Mouse (Mus musculus) heart, embryonic 12.5 days (tissue): Measurements from ENCODE around the gene Csnk1g2. TPM values are rescaled to one million over a fixed set of nuclear protein-coding genes. Genes with fewer than 3 reads are reported as not detected.
A peak's percentile ranks its signal among the peaks of the same experiment; 100 is the strongest.
"Not testable (repeated sequence)": the region's sequence is repeated elsewhere in the genome, so short reads cannot be mapped to it uniquely, and the experiment has no call there.

Source experiments
- ATAC-seq: fragments of 200-750 bp; cut with Nextera tagmentation; 2 replicates; pipeline ENCODE4 v1.8.0; 2017; ENCODE audit warnings: moderate TSS enrichment, moderate library complexity; ENCODE audit not compliant: insufficient number of reproducible peaks, low FRiP score
- H3K27ac ChIP-seq: fragments of 300-500 bp; sonication (generic); 2 replicates; pipeline ENCODE4 v1.5.1; 2016; ENCODE audit warnings: mild to moderate bottlenecking, moderate library complexity; ENCODE audit not compliant: poor library complexity, severe bottlenecking
- H3K27me3 ChIP-seq: fragments of 300-500 bp; sonication (generic); replicated peaks from 2 replicates; pipeline ENCODE4 v1.6.1; 2016; ENCODE audit warnings: mild to moderate bottlenecking, moderate library complexity
- H3K36me3 ChIP-seq: fragments of 300-500 bp; sonication (generic); 2 replicates; pipeline ENCODE4 v1.6.1; 2016; ENCODE audit warnings: mild to moderate bottlenecking, moderate library complexity
- H3K4me1 ChIP-seq: fragments of 300-500 bp; sonication (generic); replicated peaks from 2 replicates; pipeline ENCODE4 v1.6.1; 2016; ENCODE audit warnings: mild to moderate bottlenecking
- H3K4me2 ChIP-seq: fragments of 300-500 bp; sonication (generic); 2 replicates; pipeline ENCODE4 v1.6.1; 2016; ENCODE audit warnings: mild to moderate bottlenecking, moderate library complexity
- H3K4me3 ChIP-seq: fragments of 300-500 bp; sonication (generic); 2 replicates; pipeline ENCODE4 v1.5.1; 2016; ENCODE audit warnings: mild to moderate bottlenecking
- H3K9ac ChIP-seq: fragments of 300-500 bp; sonication (generic); 2 replicates; pipeline ENCODE4 v1.6.1; 2016; ENCODE audit warnings: mild to moderate bottlenecking, moderate library complexity
- H3K9me3 ChIP-seq: fragments of 300-500 bp; sonication (generic); replicated peaks from 2 replicates; pipeline ENCODE4 v1.6.1; 2016; ENCODE audit warnings: mild to moderate bottlenecking, moderate library complexity
- WGBS: fragments of 180-500 bp; shearing (Covaris S2); methylation state at CpG from one replicate; pipeline ENCODE4 v1.1.7; 2016; 5-methylcytosine and 5-hydroxymethylcytosine counted together
- polyA plus RNA-seq: library from polyadenylated mRNA; unstranded; fragments of >200 nt; fragmentation: Nextera tagmentation; extraction: Ambion mirVana; gene quantifications from 2 replicates; pipeline ENCODE4 v1.2.1, GENCODE M21; 2016

The Csnk1g2 gene
- polyA plus RNA-seq, 1 experiment from 2014 or later, result 131 TPM

GRCm38 (mm10) chr10:80604001-80604509 lies 18.6 kb upstream of the Csnk1g2 start:
- WGBS, result 77% methylated on average over 7 of the region's 7 CpGs
- Histone ChIP-seq H3K9ac (peak overlapping the region; percentile 81), H3K4me1 (peaks cover 23% of the 10 kb centered on the region), H3K9me3 (no peaks in the 10 kb centered on the region), H3K4me2 (peak overlapping the region; percentile 93), H3K27ac (peak overlapping the region; percentile 76; the same call in 1 of the 2 replicates), H3K36me3 (peaks cover 31% of the 10 kb centered on the region), H3K27me3 (no peaks in the 10 kb centered on the region), H3K4me3 (peak overlapping the region; percentile 74)
- peak; percentile 72 for ATAC-seq

GRCm38 (mm10) chr10:80604988-80605387 lies 17.6 kb upstream of the Csnk1g2 start:
- no peaks in the 10 kb centered on the region for H3K9me3 ChIP-seq
- peaks cover 41% of the 10 kb centered on the region for H3K36me3 ChIP-seq
- peaks cover 23% of the 10 kb centered on the region for H3K4me1 ChIP-seq
- H3K4me3 ChIP-seq, result no peak overlapping the region
- WGBS, result 81% methylated on average over 2 of the region's 2 CpGs
- ATAC-seq, result no peak
- no peak overlapping the region for H3K4me2 ChIP-seq
- H3K9ac ChIP-seq, result no peak overlapping the region
- no peaks in the 10 kb centered on the region for H3K27me3 ChIP-seq
- no peak overlapping the region for H3K27ac ChIP-seq

GRCm38 (mm10) chr10:80605721-80606120 lies 16.9 kb upstream of the Csnk1g2 start, which contains the start of gene Gm49322:
Gm49322 (plus strand) TSS chr10:80606021.
- 69% methylated on average over 2 of the region's 4 CpGs for WGBS
- H3K4me3 ChIP-seq, H3K27ac ChIP-seq, H3K9ac ChIP-seq, H3K4me2 ChIP-seq, H3K27me3 ChIP-seq, ATAC-seq, H3K9me3 ChIP-seq: not testable (repeated sequence)
- Histone ChIP-seq H3K36me3 (peaks cover 47% of the 10 kb centered on the region), H3K4me1 (peaks cover 23% of the 10 kb centered on the region)

GRCm38 (mm10) chr10:80606306-80606705 lies 16.3 kb upstream of the Csnk1g2 start:
- no peaks in the 10 kb centered on the region for H3K9me3 ChIP-seq
- 89% methylated on average over 23 of the region's 23 CpGs for WGBS
- H3K4me1 ChIP-seq, result peaks cover 23% of the 10 kb centered on the region
- H3K4me3 ChIP-seq, result no peak overlapping the region
- peaks cover 47% of the 10 kb centered on the region for H3K36me3 ChIP-seq
- no peak overlapping the region for H3K4me2 ChIP-seq
- no peak overlapping the region for H3K9ac ChIP-seq
- no peak overlapping the region for H3K27ac ChIP-seq
- ATAC-seq, result no peak
- H3K27me3 ChIP-seq, result no peaks in the 10 kb centered on the region

GRCm38 (mm10) chr10:80606737-80607350 lies 15.8 kb upstream of the Csnk1g2 start:
- WGBS, result 93% methylated on average over 34 of the region's 34 CpGs
- Histone ChIP-seq H3K4me3 (no peak overlapping the region), H3K27me3 (no peaks in the 10 kb centered on the region), H3K9me3 (no peaks in the 10 kb centered on the region), H3K4me1 (peaks cover 23% of the 10 kb centered on the region), H3K4me2 (no peak overlapping the region), H3K36me3 (peaks cover 51% of the 10 kb centered on the region), H3K9ac (no peak overlapping the region), H3K27ac (no peak overlapping the region)
- no peak for ATAC-seq

GRCm38 (mm10) chr10:80608435-80608834 lies 14.2 kb upstream of the Csnk1g2 start:
- 77% methylated on average over 3 of the region's 3 CpGs for WGBS

GRCm38 (mm10) chr10:80609269-80609924 lies 13.2 kb upstream of the Csnk1g2 start:
- no peaks in the 10 kb centered on the region for H3K27me3 ChIP-seq
- H3K4me3 ChIP-seq, result no peak overlapping the region
- 84% methylated on average over 10 of the region's 10 CpGs for WGBS
- H3K9me3 ChIP-seq, result no peaks in the 10 kb centered on the region
- H3K4me2 ChIP-seq, result no peak overlapping the region
- peaks cover 72% of the 10 kb centered on the region for H3K36me3 ChIP-seq
- no peak overlapping the region for H3K9ac ChIP-seq
- H3K27ac ChIP-seq, result no peak overlapping the region
- ATAC-seq, result no peak
- peaks cover 6% of the 10 kb centered on the region for H3K4me1 ChIP-seq

More at GRCm38 (mm10) chr10:80608435-80608834, 14.2 kb upstream of the Csnk1g2 start:
- ATAC-seq, result no peak
- no peak overlapping the region for H3K4me3 ChIP-seq
- no peaks in the 10 kb centered on the region for H3K27me3 ChIP-seq
- no peak overlapping the region for H3K27ac ChIP-seq
- peaks cover 16% of the 10 kb centered on the region for H3K4me1 ChIP-seq
- H3K9me3 ChIP-seq, result no peaks in the 10 kb centered on the region
- no peak overlapping the region for H3K9ac ChIP-seq
- H3K4me2 ChIP-seq, result no peak overlapping the region
- H3K36me3 ChIP-seq, result peaks cover 64% of the 10 kb centered on the region

GRCm38 (mm10) chr10:80610116-80610785 lies 12.4 kb upstream of the Csnk1g2 start:
- WGBS, result 89% methylated on average over 9 of the region's 9 CpGs
- Histone ChIP-seq H3K27me3 (no peaks in the 10 kb centered on the region), H3K4me3 (no peak overlapping the region), H3K27ac (no peak overlapping the region), H3K4me2 (no peak overlapping the region), H3K9ac (no peak overlapping the region), H3K9me3 (no peaks in the 10 kb centered on the region), H3K4me1 (no peaks in the 10 kb centered on the region), H3K36me3 (peaks cover 80% of the 10 kb centered on the region)
- ATAC-seq, result no peak

- peaks cover 87% of the 10 kb centered on the region for H3K36me3 ChIP-seq
- H3K4me2 ChIP-seq, result no peak overlapping the region
- H3K27ac ChIP-seq, result no peak overlapping the region
- no peaks in the 10 kb centered on the region for H3K4me1 ChIP-seq
- H3K4me3 ChIP-seq, result no peak overlapping the region
- no peaks in the 10 kb centered on the region for H3K9me3 ChIP-seq
- ATAC-seq, result 0 out of 2 replicates have a peak, but pooled peaks have one; percentile 8
- WGBS, result 66% methylated on average over 4 of the region's 4 CpGs
- no peaks in the 10 kb centered on the region for H3K27me3 ChIP-seq
- no peak overlapping the region for H3K9ac ChIP-seq
Measured at GRCm38 (mm10) chr10:80611024-80611423, 11.6 kb upstream of the Csnk1g2 start.

- H3K9ac ChIP-seq, result no peak overlapping the region
- H3K4me3 ChIP-seq, result no peak overlapping the region
- 96% methylated on average over 3 of the region's 3 CpGs for WGBS
- H3K9me3 ChIP-seq, result no peaks in the 10 kb centered on the region
- H3K4me1 ChIP-seq, result no peaks in the 10 kb centered on the region
- H3K36me3 ChIP-seq, result peaks cover 83% of the 10 kb centered on the region
- H3K27ac ChIP-seq, result no peak overlapping the region
- no peak for ATAC-seq
- no peaks in the 10 kb centered on the region for H3K27me3 ChIP-seq
- no peak overlapping the region for H3K4me2 ChIP-seq
Measured at GRCm38 (mm10) chr10:80611905-80612304, 10.7 kb upstream of the Csnk1g2 start.

GRCm38 (mm10) chr10:80613821-80614220 lies 8.8 kb upstream of the Csnk1g2 start:
- Histone ChIP-seq H3K4me2 (no peak overlapping the region), H3K4me1 (0 out of 2 replicates have a peak, but pooled peaks cover 3% of the 10 kb centered on the region), H3K27me3 (no peaks in the 10 kb centered on the region), H3K27ac (no peak overlapping the region), H3K9me3 (no peaks in the 10 kb centered on the region), H3K4me3 (no peak overlapping the region), H3K9ac (no peak overlapping the region), H3K36me3 (peaks cover 64% of the 10 kb centered on the region)
- ATAC-seq, result no peak
- 74% methylated on average over 3 of the region's 3 CpGs for WGBS
